Mouse (Mus musculus) ES-E14 (cell line): ENCODE results near the gene Fuca1.

Experiments
- CHD2 ChIP-seq: IDR thresholded peaks from 2 replicates; pipeline ENCODE4 v1.6.1; 2014; ENCODE audit warnings: mild to moderate bottlenecking, low read depth, low read length, inconsistent platforms
- HCFC1 ChIP-seq: IDR thresholded peaks from 2 replicates; pipeline ENCODE4 v1.6.1; 2012; ENCODE audit warnings: low read length, inconsistent platforms, borderline replicate concordance; ENCODE audit not compliant: insufficient read depth
- MAFK ChIP-seq: IDR thresholded peaks from 2 replicates; pipeline ENCODE4 v1.6.1; 2014; ENCODE audit warnings: mild to moderate bottlenecking, low read depth, low read length, inconsistent platforms; ENCODE audit not compliant: insufficient read depth
- ZC3H11A ChIP-seq: IDR thresholded peaks from 2 replicates; pipeline ENCODE4 v1.6.1; 2012; ENCODE audit warnings: low read depth, mild to moderate bottlenecking, inconsistent platforms, low read length, borderline replicate concordance
- ZNF384 ChIP-seq: IDR thresholded peaks from 2 replicates; pipeline ENCODE4 v1.6.1; 2012; ENCODE audit warnings: low read depth, low read length, inconsistent platforms

DNA sequence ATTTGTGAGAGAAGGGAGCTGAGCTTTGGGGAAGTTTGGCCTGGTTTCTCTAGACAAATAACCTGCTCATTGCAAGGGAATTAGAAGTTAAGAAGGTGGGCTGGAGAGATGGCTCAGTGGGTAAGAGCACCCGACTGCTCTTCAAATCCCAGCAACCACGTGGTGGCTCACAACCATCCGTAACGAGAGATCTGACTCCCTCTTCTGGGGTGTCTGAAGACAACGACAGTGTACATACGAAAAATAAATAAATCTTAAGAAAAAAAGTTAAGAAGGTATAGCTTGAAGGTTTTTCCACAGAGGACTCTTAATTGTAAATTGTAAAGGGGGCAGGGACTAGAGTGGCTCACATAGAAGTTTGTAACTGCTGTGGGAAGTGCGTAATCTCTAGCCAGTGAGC is 45.0 kb upstream of the Fuca1 start:
- TF ChIP-seq CHD2 (no peak), ZC3H11A (no peak), MAFK (no peak), HCFC1 (no peak), ZNF384 (no peak)
